Mouse (Mus musculus): ENCODE measurements at regions not wholly inside any gene's neighbourhood (a gene's known extent, or its start where the extent isn't known, plus 50 kb on each side); places are given as distances from the start of the nearest gene placed in this dataset.
A peak's percentile ranks its signal among the peaks of the same experiment; 100 is the strongest.

DNA sequence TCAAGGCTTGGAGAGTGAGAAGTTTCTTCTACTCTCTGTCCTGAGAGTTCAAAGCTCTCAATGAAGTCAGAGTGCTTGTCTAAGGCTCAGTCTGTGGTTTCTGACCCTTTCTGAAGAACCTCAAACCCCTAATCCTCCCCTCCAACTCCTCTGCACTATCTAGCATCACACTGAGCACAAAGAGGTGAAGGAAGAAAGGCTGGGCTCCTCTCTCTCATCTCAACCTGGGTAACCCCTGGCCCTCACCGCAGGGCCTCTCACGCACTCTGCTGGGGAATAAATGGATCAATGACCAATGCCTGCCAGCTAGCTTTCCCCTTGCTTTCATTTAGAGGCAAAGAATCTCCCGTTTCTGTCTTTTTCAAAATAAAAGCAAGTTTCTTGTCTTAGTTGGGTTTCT is 150.8 kb downstream of the Dad1 start:
- DNase-seq (ENCODE audit: inconsistent age in 2 of 2, low spot score in 1 of 2) = no peak

DNA sequence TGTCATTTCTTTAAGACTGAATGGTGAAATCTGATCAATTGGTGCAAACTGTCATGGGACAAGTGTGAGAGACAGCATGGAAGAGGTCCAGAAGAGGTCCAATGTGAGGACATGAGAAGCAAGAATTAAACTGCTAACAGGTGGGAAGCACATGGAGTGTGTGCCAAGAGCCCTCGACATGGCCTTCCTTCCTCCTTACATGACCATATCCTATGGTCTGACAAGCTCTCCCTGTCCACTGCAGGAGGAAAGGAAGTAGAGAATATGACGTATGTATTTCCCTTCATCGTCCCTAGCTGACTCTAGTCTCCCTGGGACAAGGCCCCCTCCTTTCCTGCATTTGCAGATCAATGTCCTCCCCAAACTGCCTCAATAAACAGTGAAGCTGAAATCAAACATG is 152.1 kb downstream of the Dad1 start:
- DNase-seq (ENCODE audit: inconsistent age in 2 of 2, low spot score in 1 of 2) = no peak

DNA sequence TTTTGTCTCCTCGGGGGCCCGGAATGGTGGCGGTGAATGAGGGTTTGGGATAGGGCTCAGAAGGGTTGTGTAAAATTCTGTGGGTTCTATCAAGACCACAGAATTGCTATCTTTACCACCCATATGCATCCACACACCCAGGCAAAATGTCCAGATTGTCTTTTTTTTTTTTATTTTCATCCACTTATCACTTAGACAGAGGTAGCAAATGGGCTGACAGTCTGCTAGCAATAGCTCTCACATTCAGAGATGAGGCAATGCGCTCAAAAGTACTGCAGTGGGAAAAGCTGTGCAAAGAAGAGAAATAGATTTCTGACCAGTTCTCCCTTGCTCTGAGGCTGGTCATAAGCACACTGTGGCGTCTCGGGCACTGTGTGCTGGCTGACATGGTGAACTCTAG is 154.5 kb downstream of the Dad1 start:
- no peak for DNase-seq (ENCODE audit: inconsistent age in 2 of 2, low spot score in 1 of 2)

DNA sequence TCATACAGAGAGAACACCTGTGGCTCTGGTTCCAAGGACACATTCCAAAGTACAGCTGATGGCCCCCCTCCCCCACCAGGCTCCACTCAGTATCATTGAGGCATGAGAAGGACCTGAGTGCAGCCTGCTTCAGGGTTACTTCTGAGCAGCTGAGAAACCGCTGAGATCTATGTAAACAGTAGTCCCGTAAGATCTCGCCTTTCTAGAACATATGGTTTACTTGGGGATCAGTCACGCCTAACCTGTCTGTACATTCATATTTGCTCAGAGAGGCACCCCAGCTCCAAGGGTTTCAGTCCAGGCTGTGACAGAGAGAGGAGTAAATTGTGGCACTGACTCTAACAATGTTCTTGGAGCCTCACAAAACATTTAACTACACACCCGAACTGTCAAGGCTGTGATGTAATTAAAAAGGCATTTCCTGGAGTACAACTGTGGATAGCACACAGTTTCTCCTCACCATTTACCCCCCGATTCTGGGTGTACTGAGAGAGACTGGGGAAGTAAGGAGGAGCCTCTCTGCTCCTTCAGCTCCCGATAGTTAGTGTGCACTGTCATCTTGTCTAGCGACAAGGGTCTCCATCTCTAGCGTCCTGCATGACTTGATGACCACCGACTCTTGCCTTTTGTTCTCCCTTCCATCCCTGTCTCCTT is 155.7 kb downstream of the Dad1 start:
- DNase-seq (ENCODE audit: inconsistent age in 2 of 2, low spot score in 1 of 2) = no peak

DNA sequence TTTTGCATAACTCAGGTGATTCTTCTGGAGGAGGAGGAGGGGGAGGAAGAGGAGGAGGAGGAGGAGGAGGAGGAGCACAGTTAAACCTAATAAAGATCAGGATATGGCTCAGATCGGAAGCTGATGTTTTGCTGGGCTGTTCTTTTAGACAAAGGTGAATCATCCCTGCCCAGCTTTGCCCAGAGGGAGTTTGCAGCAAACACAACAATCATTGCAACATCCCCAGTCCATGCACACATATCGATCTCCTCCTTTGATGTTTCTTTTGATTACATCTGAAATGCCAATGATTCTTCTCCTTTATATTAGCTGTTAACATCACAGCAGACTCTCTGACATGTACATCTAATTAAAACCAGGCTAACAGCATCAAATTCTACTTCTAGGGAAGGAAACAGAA is 156.9 kb downstream of the Dad1 start:
- peak in 1 of 2 experiments; percentile 39 for DNase-seq (ENCODE audit: inconsistent age in 2 of 2, low spot score in 1 of 2)

DNA sequence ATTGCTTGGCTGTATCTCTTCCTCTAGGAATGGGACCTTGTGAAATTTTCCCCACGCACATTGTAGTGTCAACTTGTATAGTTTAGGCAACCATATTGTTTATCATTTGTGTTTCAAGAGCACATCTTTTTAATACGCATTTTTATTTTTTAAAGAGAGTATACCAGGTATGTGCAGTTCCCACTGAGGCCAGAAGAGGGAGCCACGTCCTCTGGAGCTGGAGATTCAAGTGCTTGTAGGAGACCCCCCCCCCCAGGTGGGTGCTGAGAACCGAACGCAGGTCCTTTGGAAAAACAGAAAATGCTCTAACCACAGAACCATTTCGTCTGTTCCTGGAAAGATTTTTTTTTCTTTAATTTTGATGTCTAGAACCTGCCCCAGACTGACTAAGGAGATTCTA is 161.5 kb downstream of the Dad1 start:
- DNase-seq (ENCODE audit: inconsistent age in 2 of 2, low spot score in 1 of 2) = no peak

DNA sequence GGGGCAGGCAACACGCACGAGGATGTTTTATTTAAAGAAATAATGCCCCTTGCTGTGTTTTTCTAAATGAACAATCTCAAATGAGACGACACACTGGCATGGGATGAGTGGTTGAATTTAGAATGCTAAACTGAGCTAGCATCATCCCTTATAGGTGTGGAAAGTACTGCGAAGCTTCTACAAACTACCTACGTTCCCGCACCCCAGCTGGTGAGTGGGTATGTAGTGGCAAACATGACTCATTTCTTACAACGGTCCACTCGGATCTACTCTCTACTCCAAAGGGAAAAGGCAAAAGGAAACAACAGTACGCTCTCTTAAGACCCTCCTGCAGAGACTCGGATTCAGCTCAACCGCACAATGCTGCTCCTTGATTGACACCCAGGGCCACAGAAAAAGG is 167.2 kb downstream of the Dad1 start:
- no peak for DNase-seq (ENCODE audit: inconsistent age in 2 of 2, low spot score in 1 of 2)

DNA sequence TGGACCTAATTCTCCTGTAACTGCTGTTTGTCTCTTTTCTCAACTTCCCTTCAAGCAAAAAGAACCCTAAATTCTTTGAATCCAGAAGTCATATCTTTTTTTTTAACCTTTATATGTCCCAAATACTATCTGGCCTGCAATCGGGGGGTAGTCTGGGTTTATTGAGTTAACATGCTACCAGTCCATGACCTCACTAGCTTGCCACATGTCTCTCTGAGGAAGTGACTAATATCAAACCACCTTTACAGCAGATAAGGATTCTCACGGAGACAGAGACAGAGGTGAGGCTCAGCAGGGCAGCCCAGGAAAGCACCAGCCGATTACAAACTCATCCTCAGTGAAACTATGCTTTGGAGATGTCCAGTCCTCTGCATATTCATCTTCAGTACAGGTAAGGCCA is 179.2 kb downstream of the Dad1 start:
- no peak for DNase-seq (ENCODE audit: inconsistent age in 2 of 2, low spot score in 1 of 2)

DNA sequence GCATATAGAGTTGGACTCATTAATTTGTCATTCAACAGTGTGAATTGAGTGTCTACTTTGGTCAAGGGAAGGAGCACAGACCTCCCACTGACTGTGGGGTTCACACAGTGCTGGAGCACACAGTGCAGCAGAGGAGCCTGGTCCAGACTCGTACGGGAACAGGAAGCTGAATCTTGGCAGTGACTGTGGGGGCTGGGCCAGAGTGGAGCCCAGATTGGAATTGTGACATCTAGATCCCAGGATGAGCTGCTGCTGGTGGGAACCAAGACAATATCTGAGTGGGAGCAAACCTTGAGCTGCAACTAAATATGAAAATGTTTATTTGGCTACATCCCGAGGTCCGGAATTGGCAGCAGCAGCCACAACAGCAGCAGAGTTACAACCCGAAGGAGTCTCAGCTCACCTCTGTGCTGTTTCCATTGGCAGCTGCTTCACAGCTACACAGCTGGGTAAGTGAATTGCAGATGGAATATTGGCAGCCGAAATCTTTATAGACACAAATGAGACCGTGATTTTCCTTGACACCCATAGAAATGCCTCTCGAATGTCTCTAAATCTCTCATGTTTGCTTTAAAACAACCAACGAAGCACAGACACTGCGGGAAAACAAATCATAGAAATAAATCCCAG is 181.5 kb downstream of the Dad1 start:
- DNase-seq (ENCODE audit: inconsistent age in 2 of 2, low spot score in 1 of 2) = peak in 1 of 2 experiments; percentile 26

DNA sequence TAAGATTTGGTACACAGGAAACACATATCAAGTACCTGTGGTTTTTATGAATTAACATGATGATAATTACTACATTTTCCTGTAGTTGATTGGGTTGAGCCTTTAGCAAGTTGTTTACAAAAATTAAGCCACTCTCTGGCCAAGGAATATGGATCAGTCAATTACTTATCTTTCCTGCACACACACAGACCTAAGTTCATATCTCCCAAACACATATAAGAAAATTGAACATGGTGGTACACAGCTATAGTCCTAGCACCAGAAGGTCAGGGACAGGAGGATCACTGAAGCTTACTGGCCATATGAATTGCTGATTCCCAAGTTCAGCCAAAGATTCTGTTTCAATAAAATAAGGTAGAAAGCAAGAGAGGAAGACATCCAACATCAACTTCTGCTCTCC is 183.7 kb downstream of the Dad1 start:
- DNase-seq (ENCODE audit: inconsistent age in 2 of 2, low spot score in 1 of 2) = no peak

DNA sequence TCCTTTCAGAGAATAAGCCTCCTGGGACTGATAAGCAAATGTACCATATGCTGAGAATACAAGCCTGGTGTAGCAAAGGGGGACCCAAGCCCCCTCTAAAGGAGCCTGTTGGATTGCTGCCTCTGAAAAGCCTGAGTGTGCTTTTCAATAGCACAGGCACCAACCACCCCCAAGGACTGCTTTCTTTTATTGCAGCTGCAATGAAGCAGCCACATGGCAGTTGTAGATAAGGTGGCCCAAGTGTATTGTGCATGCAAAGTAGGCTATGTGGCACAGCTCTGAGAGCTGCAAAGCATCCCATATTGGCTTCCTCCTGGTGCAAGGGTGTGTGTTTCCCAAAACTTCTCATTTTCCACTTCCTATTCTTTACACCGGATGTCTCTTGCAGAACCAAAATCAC is 185.2 kb downstream of the Dad1 start:
- DNase-seq (ENCODE audit: inconsistent age in 2 of 2, low spot score in 1 of 2) = no peak

DNA sequence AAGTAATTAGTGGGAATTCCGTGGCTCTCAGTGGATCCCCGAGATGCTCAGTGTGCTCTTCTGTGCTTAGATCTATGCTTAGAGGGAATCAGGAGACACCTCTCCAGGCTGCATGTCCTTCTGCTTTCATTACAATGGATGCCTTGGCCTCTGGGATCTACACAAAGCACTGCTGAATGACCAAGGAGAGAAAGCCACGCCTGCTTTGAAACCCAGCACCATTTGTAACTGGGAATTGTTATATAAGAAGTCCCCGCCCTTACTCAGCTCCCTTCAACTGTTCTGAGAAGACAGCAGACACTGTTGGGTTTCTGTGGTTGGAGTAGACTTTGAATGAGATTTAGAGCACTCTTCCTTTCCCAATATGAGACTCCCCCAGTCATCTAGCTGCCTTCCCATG is 188.4 kb downstream of the Dad1 start:
- DNase-seq (ENCODE audit: inconsistent age in 2 of 2, low spot score in 1 of 2) = no peak

DNA sequence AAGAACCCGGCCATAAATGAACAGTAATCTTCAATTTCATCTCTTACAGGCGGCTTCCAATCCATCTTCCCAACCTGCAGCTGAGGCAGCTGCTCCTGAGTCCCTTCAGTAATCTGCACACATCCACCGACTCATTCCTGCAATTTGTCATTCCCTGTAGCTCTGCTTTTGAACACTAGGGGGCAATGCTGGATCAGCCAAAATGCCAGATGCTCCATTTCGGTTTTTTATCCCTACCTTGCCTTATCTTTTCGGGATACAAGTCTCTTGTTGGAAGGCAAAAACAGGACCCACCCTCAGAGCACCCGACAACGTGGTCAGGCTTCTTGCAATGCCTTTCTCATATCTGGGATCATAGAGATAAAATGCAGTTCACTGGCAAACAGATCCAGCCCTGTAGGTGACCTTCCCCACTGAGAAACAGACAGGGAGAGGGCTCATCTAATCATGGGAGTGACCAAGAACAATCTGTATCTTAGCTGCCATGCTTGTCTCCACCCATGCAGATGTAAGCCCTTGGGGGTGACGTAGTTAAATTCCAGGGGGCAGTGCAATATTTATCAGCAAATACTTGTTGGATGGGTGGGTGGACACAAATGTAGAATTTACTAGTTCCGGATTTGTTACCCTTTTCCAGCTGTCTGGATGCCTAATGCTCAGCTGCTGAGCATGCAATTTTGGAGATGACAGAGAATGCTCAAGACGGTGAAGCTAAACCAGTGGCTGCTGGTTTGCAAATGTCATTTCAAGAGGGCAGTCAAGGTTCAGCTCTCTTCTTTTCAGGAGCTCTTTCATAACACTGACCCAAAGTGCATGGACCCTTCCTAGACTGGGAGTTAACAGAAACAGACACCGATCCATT is 189.1 kb downstream of the Dad1 start:
- DNase-seq (ENCODE audit: inconsistent age in 2 of 2, low spot score in 1 of 2) = peak; percentile 57 to 93

DNA sequence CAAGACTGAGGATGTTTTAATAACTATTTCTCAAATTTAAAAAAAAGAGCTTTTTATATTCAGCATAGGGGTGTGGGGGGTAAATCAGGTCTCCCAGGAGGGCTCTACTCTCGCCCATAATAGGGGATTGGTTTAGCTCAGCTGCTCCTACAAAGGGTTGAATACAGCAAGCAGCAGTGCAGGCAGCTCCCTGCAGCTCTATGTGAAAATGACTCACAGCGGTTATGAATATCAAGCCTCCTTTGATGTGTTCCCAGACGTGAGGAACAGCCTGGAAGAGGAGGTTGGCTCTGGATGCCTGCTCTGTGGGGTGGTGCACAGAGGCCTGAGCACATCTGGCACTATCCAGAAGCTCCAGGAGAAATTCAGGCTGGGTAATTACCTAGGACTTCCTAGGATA is 192.3 kb downstream of the Dad1 start:
- DNase-seq (ENCODE audit: inconsistent age in 2 of 2, low spot score in 1 of 2) = peak; percentile 35 to 52

DNA sequence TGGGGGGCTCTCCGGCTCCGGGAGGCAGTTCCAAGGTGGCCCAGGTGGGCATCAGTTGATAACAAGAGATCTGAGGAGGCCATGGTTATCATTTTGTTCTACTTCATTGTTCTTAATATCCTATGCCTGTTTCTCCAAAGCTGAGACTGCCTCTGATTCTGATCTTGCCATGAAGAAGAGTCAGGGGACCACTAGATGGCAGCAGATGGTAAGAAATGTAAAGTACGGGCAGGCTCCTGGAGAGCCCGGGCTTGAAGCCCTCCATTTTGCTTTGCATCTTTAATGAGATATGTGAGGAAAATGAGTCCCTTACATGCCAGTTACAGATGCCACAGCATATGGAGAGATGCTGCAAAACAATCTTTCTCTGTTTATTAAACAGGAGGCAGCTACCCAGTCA is 194.1 kb downstream of the Dad1 start:
- DNase-seq (ENCODE audit: inconsistent age in 2 of 2, low spot score in 1 of 2) = peak; percentile 62 to 91

DNA sequence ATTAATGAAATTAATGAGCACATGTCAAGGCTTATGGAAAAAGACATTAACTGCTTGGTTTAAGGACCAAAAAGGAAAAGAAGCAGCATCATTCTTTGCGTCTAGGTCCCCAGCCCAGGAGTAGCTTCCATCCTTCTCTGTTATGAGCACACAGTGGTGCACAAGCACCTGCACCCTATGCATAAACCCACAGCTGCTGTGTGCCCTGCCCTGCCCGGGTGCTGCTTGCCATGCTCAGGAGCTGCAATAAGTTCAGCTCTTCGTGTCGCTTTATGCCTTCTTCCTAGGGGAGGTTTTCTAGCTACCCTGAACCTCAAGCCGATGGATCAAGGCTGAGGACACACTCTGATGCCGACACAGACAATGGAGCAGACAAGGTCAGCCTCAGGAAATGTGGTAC is 194.8 kb downstream of the Dad1 start:
- DNase-seq (ENCODE audit: inconsistent age in 2 of 2, low spot score in 1 of 2) = no peak

DNA sequence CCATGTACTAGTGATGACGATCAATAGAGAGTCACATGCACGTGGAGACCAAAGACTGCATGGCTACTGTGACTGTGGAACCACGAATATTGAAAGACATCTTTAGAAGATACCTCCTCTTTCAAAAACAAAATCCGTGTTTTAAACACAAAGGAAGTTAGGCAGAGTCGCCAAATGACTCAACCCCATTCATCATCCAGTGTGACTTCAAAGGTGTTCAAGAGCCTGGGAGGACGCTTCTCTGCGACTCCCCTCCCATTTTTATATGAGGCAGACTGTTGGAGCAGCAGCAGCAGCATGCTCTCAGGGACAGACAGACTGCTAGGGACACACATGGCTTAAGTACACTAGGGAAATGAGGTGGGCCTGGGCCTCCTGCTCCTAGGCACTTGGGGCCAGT is 197.2 kb downstream of the Dad1 start:
- DNase-seq (ENCODE audit: inconsistent age in 2 of 2, low spot score in 1 of 2) = peak in 1 of 2 experiments; percentile 62

DNA sequence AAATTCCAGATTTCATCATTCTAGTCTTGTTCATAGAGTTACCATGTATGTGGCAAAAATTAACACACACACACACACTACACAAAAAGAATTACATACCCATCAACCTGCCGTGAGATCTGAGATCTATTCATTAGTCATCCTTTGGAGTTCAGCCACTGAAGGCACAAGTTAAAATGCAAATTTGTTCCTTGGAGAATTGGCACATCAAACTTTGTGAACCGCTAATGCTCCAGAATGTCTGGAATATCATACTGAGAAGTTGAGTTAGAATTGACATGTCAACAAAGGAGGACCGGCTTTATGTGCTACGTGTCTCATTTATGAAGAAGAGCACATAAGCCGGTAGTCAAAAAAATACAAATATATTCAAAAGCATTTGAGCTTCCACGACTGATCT is 198.5 kb downstream of the Dad1 start:
- DNase-seq (ENCODE audit: inconsistent age in 2 of 2, low spot score in 1 of 2) = no peak

DNA sequence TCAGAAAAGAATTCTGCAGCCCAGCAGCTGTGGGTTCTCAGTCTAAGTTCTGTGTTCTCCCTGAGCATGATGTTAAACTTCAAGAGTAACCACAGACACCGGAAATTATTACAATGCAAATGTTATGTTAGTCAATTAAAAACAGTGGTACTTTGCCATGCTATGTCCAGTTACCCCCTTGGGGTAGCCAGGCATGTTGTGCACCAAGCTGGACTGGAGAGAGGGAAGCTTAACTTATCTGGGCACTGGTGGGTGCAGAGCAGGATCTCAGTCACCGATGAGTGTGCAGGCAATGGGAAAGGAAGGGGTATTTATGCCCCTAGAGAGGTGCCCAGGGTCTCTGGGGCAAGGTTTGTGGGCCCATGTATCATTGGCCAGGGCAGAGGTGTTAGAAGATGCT is 211.6 kb downstream of the Dad1 start:
- no peak for DNase-seq (ENCODE audit: inconsistent age in 2 of 2, low spot score in 1 of 2)

DNA sequence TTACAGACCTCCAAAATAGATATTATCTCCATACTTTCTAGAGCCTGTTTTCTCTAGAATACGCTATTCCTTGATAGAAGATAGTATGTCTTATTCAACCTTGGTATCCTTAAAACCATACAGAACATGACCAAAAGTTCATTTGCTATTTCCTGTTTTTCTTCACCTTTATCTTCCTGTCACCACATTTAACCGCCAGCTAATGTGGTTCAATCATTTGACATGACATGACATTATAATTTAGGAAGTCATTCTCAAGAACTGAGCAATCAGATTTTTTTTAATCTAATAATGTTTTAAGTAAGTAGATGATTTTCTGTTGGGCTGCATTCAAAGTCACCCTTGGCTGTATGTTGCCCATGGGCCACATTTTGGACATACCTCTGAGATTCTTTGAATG is 213.3 kb downstream of the Dad1 start:
- DNase-seq (ENCODE audit: inconsistent age in 2 of 2, low spot score in 1 of 2) = no peak

DNA sequence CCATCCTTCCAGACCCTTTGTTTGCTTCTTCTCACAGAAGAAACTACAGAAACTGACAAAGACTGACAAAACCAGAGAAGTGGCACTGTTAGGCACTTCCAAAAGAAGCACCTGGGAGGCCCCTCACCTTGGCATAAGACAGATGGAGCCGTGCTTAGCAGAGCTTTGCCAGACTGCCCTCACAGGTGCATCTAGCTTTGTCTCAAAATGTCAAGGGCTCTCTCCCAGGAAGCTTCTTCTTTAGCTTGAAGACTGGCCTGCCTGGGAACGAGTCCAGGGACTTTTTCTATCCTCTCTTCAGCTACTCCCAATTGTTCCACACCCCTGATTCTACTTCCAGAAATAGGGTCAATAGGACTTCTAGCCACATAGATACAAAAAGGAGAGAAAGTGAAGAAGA is 219.4 kb downstream of the Dad1 start:
- DNase-seq (ENCODE audit: inconsistent age in 2 of 2, low spot score in 1 of 2) = peak in 1 of 2 experiments; percentile 31

DNA sequence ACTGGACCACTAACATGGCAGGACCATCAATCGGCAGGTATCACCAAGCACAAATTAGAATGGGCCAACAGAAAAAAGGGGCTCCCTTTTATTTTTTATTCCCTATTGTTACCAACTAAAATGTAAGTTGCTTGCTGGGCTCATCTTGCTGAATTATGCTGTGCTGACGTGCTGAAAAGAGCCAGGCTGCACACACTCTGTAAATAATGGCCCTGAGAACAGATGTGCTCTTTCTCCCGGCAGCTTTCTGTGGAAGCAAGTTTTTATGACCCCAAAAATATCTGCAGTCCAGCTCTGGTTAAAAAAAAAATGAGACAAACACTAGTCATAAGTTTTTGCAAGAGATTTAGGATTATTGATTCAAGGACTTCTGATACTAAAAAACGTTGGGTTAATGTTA is 230.4 kb downstream of the Dad1 start:
- DNase-seq (ENCODE audit: inconsistent age in 2 of 2, low spot score in 1 of 2) = no peak
